Mouse (Mus musculus) inflammation-experienced regulatory T-cells, adult 6 months (primary cell): ENCODE results near the gene Sspo. TPM values are rescaled to one million over a fixed set of nuclear protein-coding genes. Genes with fewer than 3 reads are reported as not detected.

Experiments
- ATAC-seq: one replicate; pipeline ENCODE4 v1.8.0; 2017
- polyA plus RNA-seq, 3 experiments: library from polyadenylated mRNA; unstranded; fragments of 100-300 nt; shearing (Covaris generic); gene quantifications; one replicate each; pipeline ENCODE4 v1.2.1; 2017

Sspo gene
- polyA plus RNA-seq, 3 experiments from 2014 or later = 0.54 to 1.2 (median 0.97) TPM

DNA sequence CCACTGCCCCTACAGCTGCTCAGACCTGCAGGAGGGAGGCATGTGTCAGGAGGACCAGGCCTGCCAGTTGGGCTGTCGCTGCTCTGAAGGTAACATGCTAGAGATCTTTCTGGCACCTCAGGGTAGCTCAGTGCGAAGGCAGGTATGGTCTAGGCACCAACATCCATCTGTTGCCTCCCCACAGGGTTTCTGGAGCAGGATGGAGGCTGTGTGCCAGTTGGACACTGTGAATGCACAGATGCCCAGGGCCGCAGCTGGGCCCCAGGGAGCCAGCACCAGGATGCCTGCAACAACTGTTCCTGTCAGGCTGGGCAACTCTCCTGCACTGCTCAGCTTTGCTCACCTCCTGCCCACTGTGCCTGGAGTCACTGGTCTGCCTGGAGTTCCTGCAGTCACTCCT is 41.7 kb downstream of the Sspo start:
- ATAC-seq = no peak

DNA sequence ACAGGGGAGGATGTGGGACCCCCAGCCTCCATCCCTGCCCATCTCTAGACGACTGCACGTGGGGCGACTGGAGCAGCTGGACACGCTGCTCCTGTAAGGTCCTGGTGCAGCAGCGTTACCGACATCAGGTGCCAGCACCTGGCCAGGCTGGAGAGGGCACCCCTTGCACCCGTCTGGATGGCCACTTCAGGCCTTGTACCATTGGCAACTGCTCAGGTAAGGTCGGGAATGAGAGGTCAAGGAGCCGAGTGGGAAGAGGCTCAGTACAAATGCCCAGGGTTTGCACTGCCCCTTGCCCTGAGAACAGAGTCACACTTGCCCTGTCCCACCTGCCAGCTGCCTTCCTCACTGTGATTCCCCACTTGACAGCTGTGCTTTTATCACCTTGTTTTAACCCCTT is 43.3 kb downstream of the Sspo start:
- no peak for ATAC-seq

DNA sequence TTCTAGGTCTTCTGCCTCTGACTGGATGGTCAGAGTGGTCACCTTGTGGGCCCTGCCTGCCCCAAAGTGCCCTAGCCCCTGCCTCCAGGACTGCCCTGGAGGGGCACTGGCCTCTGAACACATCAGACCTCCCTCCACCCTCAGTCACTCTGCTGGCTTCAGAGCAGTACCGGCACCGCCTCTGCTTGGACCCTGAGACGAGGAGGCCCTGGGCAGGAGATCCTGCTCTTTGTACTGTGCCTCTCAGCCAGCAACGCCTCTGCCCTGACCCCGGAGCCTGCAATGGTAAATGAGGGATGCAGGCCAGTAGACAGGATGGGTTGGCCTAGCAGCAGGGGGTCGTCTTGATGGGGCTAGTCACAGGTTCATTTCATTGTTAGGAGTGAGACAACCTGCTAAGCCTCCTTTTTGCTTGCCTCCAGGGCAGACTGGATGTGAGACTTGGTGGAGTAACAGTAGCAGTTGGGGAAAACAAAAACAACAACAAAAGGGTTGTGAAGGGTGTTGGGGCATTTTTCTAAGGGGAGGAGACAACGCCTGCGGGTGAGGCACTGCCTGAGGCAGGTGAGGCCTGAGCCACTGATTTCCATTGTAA is 45.2 kb downstream of the Sspo start:
- no peak for ATAC-seq

DNA sequence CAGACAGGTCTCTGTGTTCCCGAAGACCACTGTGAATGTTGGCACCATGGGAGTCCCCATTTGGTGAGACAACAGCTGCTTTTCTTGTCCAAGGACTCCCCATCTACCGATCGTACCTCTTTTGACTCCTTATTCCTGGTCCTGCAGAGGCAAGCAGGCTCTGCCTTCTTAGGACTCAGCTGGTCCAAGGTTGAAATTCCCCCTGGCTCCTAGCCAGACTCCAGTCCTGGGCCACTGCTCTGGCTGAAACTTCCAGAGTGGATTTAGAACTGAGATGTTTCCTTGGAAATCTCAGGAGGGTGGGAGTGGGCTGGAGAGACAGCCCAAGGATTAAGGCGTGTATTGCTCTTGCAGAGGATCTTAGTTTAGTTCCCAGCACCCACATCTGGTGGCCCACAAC is 49.5 kb downstream of the Sspo start:
- ATAC-seq = no peak

GRCm38 (mm10) chr6:48503847-48504240 is 55.8 kb downstream of the Sspo start:
- no peak for ATAC-seq

DNA sequence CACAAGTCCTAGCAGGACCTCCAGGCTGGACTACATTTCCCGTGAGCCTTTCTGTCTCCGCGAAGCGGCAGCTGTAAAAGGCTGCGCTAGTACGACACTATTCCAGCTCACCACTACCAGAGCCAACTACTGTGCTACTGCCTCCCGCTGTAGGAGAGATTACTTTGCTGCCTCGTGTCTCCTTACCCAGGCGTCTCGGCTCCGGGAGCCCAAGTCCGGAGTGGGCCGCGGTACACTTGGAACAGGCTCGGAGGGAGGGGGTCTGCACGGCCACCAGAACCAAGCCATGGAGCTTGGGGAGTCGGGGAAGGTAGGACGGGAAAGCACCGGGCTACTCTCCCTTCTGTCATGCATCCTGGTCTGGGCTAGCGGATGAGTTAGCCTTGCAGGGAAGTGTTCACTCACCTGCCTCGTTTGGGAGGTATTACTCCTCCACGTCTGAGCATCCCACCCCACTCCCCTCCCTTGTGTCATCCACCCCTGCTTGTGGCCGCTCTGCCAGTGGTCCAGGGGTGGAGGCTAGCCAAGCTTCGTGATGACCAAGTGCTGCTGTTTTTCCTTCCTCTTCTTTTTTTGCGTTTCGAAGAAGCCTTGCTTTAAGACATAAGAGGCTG is 56.3 kb downstream of the Sspo start:
- peak; percentile 75 for ATAC-seq

GRCm38 (mm10) chr6:48508087-48508486 is 60.1 kb downstream of the Sspo start:
- peak; percentile 81 for ATAC-seq

GRCm38 (mm10) chr6:48510426-48510825 is 62.4 kb downstream of the Sspo start:
- peak; percentile 17 for ATAC-seq

DNA sequence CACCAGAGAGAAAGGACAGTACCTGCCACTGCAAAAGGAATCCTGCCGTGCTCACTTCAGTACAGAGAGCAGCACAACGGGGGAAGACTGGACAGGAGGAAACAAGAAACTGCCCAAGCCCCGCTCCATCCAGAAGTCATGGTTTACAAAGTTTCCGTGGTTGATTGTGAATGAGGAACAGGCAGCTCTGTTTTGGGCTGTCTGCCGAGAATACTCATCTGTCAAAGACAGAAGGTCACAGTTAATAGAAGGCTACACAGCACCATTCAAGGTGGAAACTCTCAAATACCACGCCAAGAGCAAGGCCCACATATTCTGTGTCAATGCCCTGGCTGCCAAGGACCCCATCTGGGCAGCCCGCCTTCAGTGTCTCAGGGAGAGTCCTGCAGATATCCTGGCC is 63.8 kb downstream of the Sspo start:
- no peak for ATAC-seq

DNA sequence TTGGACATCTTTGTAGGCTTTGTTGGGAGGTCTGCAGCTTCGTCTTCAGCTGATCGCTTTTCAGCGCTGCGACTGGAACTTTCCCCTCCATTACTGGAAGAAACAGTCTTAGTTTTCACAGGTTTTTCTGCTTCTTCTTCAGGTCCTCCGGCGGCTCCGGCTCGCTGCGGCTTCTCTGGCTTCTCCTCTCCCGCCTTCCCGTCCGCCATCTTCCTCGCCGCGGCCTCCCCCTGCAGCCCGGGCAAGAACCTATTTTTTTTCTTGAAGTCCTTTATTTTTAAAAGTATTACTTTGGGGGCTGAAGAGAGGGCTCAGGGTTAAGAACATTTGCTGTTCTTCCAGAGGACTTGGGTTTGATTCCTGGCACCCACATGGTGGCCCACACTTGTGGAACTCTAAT is 76.9 kb downstream of the Sspo start:
- ATAC-seq = peak; percentile 75

- no peak for ATAC-seq
Observed at GRCm38 (mm10) chr6:48527901-48528300, 79.9 kb downstream of the Sspo start.

GRCm38 (mm10) chr6:48529261-48529660 is 81.2 kb downstream of the Sspo start:
- ATAC-seq = no peak

DNA sequence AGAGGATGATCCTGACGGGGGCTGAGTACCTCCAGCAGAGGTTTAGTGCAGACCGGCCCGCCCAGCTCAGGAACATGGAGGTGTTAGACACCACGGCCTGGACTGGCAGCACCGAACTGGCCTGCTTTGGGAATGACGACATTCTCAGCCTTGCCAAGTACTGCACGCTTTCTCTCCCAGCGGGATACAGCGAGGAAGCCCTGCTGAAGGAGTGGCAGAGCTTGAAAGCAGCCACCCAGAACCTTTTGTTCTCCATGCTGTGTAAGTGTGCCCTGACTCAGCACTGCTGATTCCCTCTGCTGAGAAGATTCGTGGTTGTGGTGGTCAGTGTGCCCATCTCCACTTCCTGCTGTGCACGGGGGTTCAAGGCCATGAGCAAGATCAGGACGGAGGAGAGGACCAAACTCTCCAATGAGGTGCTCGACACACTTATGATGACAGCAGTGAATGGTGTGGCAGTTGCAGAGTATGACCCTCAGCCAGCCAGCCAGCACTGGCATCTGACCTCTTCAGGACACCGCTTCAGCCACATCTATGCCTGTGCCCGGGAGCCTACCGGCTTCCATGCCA is 81.9 kb downstream of the Sspo start:
- ATAC-seq = no peak

GRCm38 (mm10) chr6:48530862-48531261 is 82.8 kb downstream of the Sspo start:
- ATAC-seq = no peak

DNA sequence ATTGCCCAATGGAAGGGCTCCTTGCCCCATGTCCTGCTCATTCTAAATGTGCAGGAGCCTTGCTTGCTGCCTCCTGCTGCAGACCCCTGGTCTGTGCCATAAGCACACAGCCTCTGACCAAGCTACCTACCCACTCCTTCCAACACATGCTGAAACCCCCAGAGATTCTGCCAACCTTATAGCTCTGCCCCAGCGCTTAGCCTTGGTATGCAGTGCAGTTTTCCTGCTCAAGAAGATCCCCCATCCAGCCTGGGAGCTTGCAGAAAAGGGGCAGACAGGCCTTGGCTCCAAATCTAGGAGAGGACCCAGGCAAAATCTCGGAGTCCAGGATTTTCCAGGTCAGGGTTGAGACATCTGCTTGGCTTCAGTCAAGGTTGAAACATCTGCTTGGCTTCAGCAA is 85.4 kb downstream of the Sspo start:
- ATAC-seq = no peak

GRCm38 (mm10) chr6:48534913-48535312 is 86.9 kb downstream of the Sspo start:
- ATAC-seq = no peak

DNA sequence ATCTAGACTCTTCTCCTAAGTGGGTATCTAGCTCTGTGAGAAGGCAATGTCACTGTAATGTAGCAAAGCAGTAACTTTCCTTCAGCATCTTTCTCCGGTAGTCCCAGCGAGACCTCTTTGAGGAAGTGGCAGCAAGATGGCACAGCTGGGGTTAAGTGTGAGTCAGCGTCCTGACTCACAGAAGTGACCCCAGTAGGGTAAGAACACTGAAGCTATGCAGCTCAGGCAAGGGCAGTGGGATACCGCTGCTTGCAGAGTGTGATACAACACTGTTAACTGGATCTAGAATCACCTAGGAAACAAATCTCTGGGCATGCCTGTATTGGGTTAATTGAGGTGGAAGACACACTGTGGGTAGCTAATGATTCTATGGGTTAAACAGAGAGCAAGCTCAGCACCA is 88.1 kb downstream of the Sspo start:
- no peak for ATAC-seq

DNA sequence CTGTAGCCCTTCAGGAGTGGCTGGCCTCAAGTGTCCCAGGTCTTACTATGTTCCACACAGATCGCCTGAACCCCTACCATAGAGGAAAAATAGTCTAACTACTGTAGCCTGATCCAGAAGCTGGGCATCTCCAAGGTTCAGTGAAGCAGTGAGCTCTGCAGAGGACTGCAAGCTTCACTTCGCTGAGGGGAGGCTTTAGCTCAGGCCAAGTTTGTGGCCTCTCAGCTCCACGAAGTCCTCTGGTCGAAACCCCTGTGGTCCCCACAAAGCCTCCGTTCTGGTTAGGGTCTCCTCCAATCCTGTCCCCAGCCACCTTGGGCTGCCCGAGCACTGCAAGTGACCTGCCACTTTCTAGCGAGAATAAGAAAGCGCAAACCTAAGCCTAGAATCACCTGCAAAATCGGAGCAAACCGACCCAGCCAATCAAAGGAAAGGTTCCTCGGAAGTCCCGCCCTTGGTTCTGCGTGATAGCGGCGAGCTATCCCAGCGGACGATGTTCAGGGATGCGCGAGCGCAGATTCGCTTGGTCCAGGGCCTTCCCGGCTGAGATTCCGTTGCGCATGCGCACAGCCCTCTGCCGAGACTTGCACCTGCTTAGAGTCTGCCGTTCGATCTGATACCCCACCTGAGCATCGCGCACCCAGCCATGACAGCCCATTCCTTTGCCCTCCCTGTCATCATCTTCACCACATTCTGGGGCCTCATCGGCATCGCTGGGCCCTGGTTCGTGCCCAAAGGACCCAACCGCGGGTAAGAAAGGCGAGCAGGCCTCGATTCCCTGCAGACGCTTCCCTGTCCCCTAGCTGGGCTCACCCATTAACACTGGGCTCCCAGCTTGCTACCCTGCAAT is 89.3 kb downstream of the Sspo start, which contains the start of gene Atp6v0e2:
TSS of gene Atp6v0e2 (plus strand) at position 511 of the 850 bp plus-strand sequence.
- ATAC-seq = no peak

GRCm38 (mm10) chr6:48538841-48539737 is 91.1 kb downstream of the Sspo start:
- peak; percentile 60 for ATAC-seq

- ATAC-seq = no peak
Observed at GRCm38 (mm10) chr6:48539860-48540259, 91.8 kb downstream of the Sspo start.

GRCm38 (mm10) chr6:48540721-48541120 is 92.7 kb downstream of the Sspo start:
- ATAC-seq = no peak
